Mouse (Mus musculus) urinary bladder, postnatal 10 days (tissue): Measurements from ENCODE around the gene Dusp27.

Source experiments
- DNase-seq: peaks from one replicate; pipeline ENCODE4 v3.0.0; 2022; ENCODE audit warnings: low spot score

Dusp27 gene

GRCm38 (mm10) chr1:166127719-166128118 lies at the start of gene Dusp27:
Gene Dusp27 (minus strand): TSS chr1:166127922.
- no peak for DNase-seq

- DNase-seq: no peak
Observed at GRCm38 (mm10) chr1:166173621-166174020, 45.9 kb upstream of the Dusp27 start.

- DNase-seq: no peak
Observed at GRCm38 (mm10) chr1:166172992-166173391, 45.3 kb upstream of the Dusp27 start.

GRCm38 (mm10) chr1:166170852-166171251 lies 43.1 kb upstream of the Dusp27 start:
- no peak for DNase-seq

GRCm38 (mm10) chr1:166169713-166170112 lies 42.0 kb upstream of the Dusp27 start:
- DNase-seq: no peak

- no peak for DNase-seq
Observed at GRCm38 (mm10) chr1:166168017-166168416, 40.3 kb upstream of the Dusp27 start.

GRCm38 (mm10) chr1:166167405-166167804 lies 39.7 kb upstream of the Dusp27 start:
- no peak for DNase-seq

- DNase-seq: no peak
Observed at GRCm38 (mm10) chr1:166165159-166165558, 37.4 kb upstream of the Dusp27 start.

GRCm38 (mm10) chr1:166164580-166164979 lies 36.9 kb upstream of the Dusp27 start:
- no peak for DNase-seq

- DNase-seq: peak; percentile 37
Observed at GRCm38 (mm10) chr1:166160569-166161445, 33.1 kb upstream of the Dusp27 start.

GRCm38 (mm10) chr1:166160111-166160510 lies 32.4 kb upstream of the Dusp27 start:
- DNase-seq: no peak

- DNase-seq: no peak
Observed at GRCm38 (mm10) chr1:166158664-166159063, 30.9 kb upstream of the Dusp27 start.

GRCm38 (mm10) chr1:166157712-166158111 lies 30.0 kb upstream of the Dusp27 start:
- no peak for DNase-seq

GRCm38 (mm10) chr1:166155113-166155494 lies 27.4 kb upstream of the Dusp27 start:
- DNase-seq: no peak

GRCm38 (mm10) chr1:166154162-166155112 lies 26.7 kb upstream of the Dusp27 start:
- no peak for DNase-seq

GRCm38 (mm10) chr1:166153351-166154120 lies 25.8 kb upstream of the Dusp27 start:
- peak; percentile 57 for DNase-seq

GRCm38 (mm10) chr1:166152034-166152433 lies 24.3 kb upstream of the Dusp27 start:
- DNase-seq: no peak

GRCm38 (mm10) chr1:166151341-166151740 lies 23.6 kb upstream of the Dusp27 start:
- no peak for DNase-seq

- no peak for DNase-seq
Observed at GRCm38 (mm10) chr1:166150035-166150434, 22.3 kb upstream of the Dusp27 start.

- DNase-seq: no peak
Observed at GRCm38 (mm10) chr1:166149441-166149840, 21.7 kb upstream of the Dusp27 start.

- DNase-seq: no peak
Observed at GRCm38 (mm10) chr1:166147657-166148056, 19.9 kb upstream of the Dusp27 start.

GRCm38 (mm10) chr1:166146626-166147025 lies 18.9 kb upstream of the Dusp27 start:
- DNase-seq: no peak
